31 mouse cellular contexts compared by ENCODE assay signal in the genomic region with DNA sequence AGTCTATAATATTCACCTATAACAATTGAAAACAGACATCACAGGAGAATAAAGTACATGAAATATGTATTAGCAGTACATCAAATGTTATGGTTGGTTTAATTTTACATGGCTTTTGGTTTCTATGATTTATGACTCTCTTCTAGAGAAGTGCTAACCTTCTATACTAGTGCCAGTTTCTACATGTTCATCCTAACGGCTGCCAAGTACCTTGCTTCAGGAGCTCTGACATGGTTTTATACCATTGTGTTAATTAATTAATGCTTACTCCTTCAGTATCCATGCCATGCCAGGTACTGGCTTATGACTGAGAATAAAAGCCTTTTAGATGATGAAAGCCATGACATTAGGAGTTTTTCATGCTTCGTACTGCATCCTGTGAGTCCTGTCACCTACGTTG.
"Had no signal": no experiment of that assay in that cellular context is flagged by ENCODE, and none has a peak within 500 bp of the region (broad histone marks: within the 10 kb centered on the region; RNA-seq: fewer than 3 reads in every experiment).

No protein-coding gene starts in this region.

- H3K9me3 ChIP-seq: limb, embryonic 10.5 days; limb, embryonic 12.5 days; limb, embryonic 13.5 days; limb, embryonic 15.5 days; liver, embryonic 12.5 days; liver, embryonic 13.5 days; liver, embryonic 15.5 days; lung, embryonic 15.5 days; megakaryocyte, embryonic 14.5 days; midbrain, embryonic 10.5 days; midbrain, embryonic 12.5 days; midbrain, embryonic 13.5 days; midbrain, embryonic 15.5 days had no signal

- H3K27ac ChIP-seq: left cerebral cortex, adult 2 months; limb, embryonic 10.5 days; limb, embryonic 12.5 days; limb, embryonic 13.5 days; limb, embryonic 15.5 days; liver, embryonic 12.5 days; liver, embryonic 13.5 days; liver, embryonic 14.5 days; liver, embryonic 15.5 days; lung, embryonic 15.5 days; macrophage; midbrain, embryonic 10.5 days; midbrain, embryonic 12.5 days; midbrain, embryonic 13.5 days; midbrain, embryonic 15.5 days had no signal

- ATAC-seq: liver, embryonic 12.5 days; liver, postnatal 0 days; midbrain, embryonic 13.5 days; midbrain, embryonic 15.5 days; midbrain, embryonic 16.5 days had no signal

- H3K4me1 ChIP-seq: limb, embryonic 10.5 days; limb, embryonic 12.5 days; limb, embryonic 13.5 days; limb, embryonic 15.5 days; liver, embryonic 12.5 days; liver, embryonic 13.5 days; liver, embryonic 15.5 days; lung, embryonic 15.5 days; midbrain, embryonic 10.5 days; midbrain, embryonic 12.5 days; midbrain, embryonic 13.5 days; midbrain, embryonic 15.5 days had no signal

- H3K36me3 ChIP-seq: limb, embryonic 10.5 days; limb, embryonic 12.5 days; limb, embryonic 13.5 days; limb, embryonic 15.5 days; liver, embryonic 12.5 days; liver, embryonic 13.5 days; liver, embryonic 15.5 days; lung, embryonic 15.5 days; midbrain, embryonic 10.5 days; midbrain, embryonic 12.5 days; midbrain, embryonic 13.5 days; midbrain, embryonic 15.5 days had no signal

- DNase-seq: left cerebral cortex, postnatal 4 days; liver; liver, embryonic 13.5 days; liver, postnatal 0 days; lung, adult 18-20 months; lung, adult 2 months; lung, embryonic 14.5 days; lung, postnatal 10 days; lung, postnatal 14 days; lung, postnatal 36 days; lung, postnatal 4 days; midbrain, embryonic 14.5 days had no signal

- H3K27me3 ChIP-seq: limb, embryonic 12.5 days; limb, embryonic 13.5 days; limb, embryonic 15.5 days; liver, embryonic 12.5 days; liver, embryonic 13.5 days; liver, embryonic 15.5 days; lung, embryonic 15.5 days; megakaryocyte, embryonic 14.5 days; midbrain, embryonic 12.5 days; midbrain, embryonic 13.5 days; midbrain, embryonic 15.5 days had no signal

- H3K4me3 ChIP-seq: left cerebral cortex, adult 2 months; limb, embryonic 10.5 days; limb, embryonic 12.5 days; limb, embryonic 13.5 days; limb, embryonic 15.5 days; liver, embryonic 12.5 days; liver, embryonic 13.5 days; liver, embryonic 15.5 days; lung, embryonic 15.5 days; megakaryocyte, embryonic 14.5 days; midbrain, embryonic 10.5 days; midbrain, embryonic 12.5 days; midbrain, embryonic 13.5 days; midbrain, embryonic 15.5 days; myocyte had no signal

- H3K4me2 ChIP-seq: limb, embryonic 12.5 days; limb, embryonic 13.5 days; limb, embryonic 15.5 days; liver, embryonic 11.5 days; liver, embryonic 12.5 days; liver, embryonic 13.5 days; liver, embryonic 15.5 days; lung, embryonic 14.5 days; lung, embryonic 15.5 days; midbrain, embryonic 11.5 days; midbrain, embryonic 12.5 days; midbrain, embryonic 13.5 days; midbrain, embryonic 15.5 days had no signal

- H3K9ac ChIP-seq: limb, embryonic 12.5 days; limb, embryonic 13.5 days; limb, embryonic 15.5 days; liver, embryonic 12.5 days; liver, embryonic 13.5 days; liver, embryonic 14.5 days; liver, embryonic 15.5 days; liver, postnatal 0 days; lung, embryonic 14.5 days; lung, embryonic 15.5 days; midbrain, embryonic 12.5 days; midbrain, embryonic 13.5 days; midbrain, embryonic 15.5 days had no signal
